Mouse (Mus musculus) adrenal gland (tissue): Measurements from ENCODE around the gene Terb1.

Experiments used
- intact Hi-C: fragments of 180-260 bp; cut with DNase I; formaldehyde crosslinking; loops from one replicate; pipeline ENCODE4 v1.15.1; 2025

Gene Terb1

DNA sequence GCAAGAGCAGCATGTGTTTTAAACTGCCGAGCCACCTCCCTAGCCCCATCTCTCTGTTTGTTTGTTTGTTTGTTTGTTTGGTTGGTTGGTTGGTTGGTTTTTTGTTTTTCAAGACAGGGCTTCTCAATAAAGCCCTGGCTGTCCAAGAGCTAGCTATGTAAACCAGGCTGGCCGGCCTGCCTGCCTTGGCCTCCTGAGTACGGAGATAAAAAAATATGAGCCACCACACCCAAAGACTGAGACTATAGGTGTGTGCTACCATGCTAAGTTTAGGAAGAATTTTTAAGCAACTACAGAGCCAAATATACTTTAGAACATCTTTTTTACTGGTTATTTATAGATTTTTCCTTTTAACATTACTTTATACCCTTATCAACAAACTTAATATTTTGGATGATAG lies 57.5 kb downstream of the Terb1 start:
- intact Hi-C loops, result no loop called here

- intact Hi-C loops, result no loop called here
These were observed 60.9 kb downstream of the Terb1 start for GRCm38 (mm10) chr8:104448796-104449195.

GRCm38 (mm10) chr8:104446016-104446415 lies 63.7 kb downstream of the Terb1 start:
- intact Hi-C loops, result no loop called here

DNA sequence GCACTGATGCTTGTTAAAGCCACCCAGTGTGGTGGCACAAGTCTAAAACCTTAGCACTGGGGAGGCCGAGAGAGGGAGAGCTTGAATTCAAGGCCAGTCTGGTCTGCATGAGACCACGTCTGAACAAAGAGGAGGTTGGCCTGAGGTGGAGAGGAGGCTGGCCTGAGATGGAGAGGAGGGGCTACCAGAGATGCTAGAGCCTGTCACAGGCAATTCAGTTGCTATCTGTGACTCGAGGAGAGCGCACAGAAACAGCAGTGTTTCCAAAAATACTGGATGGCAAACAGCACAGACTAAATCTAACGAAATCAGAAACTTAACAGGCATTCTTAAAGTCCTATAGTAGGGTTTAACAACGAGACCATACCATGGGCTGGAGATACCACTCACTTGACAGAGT lies 64.5 kb downstream of the Terb1 start:
- intact Hi-C loops, result no loop called here

DNA sequence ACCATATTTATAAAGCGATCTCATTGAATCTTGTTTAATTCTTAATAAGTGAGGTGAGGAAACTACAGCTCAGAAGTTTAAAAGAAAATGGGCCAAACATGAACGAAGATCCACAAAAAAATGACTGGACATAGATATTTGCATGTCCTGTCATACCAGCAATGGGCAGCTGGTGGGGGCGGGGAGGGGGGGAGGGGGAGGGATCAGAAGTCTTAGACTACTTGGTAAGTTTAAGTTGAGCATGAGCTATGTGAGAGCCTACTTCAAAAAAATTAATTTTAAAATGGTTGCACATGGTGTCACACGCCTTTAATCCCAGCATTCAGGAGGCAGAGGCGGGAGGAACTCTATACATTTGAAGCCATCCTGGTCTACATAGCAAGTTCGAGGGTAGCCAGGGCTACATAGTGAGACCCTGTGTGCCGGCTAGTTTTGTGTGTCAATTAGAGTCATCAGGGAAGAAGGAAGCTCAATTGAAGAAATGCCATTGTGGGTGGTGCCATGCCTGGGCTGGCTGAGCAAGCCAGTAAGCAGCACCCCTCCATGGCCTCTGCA lies 66.5 kb downstream of the Terb1 start:
- intact Hi-C loops, result loop anchor here (2.0 kb wide), 1 partner anchor 98 kb away; no protein-coding TSS in a partner anchor

DNA sequence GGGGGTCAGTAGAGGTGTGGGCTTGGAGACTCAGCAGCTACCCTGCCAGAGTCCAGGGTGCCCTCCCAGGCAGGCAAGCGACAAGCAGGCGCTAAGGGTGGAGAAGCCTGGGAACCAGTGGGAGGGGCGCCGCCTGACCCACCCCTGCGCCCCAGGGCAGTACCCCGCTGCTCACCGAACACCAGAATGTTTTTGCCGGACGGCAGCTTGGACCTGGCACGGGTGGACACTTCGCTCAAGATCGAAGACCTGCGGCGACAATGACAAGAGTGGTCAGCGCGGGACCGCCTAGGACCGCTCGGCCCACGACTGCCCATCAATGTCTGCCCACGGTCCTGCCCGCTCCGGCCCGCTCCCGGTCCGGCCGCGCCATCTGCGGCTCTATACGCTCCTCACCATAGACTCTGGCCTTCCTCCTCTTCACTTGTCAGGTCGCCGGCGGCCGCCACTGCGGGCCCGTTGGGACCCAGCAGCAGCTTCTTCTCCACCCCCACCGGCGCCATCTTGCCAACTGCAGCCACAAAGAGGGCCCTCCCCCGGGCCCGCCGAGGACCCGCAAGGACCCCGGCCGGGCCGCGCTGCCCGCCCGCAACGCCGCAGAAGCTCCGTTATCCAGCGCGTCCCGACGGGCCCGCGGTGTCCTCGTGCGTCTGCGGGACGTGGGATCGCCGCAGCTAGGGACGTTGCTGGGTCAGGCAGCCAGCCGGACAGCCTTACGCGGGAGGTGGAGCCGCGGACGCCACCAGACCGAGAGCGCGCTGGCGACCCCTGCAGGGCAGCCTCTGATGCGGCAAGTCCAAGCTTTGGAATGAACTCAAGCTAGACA lies 67.2 kb downstream of the Terb1 start, which contains the start of gene Dync1li2:
Gene Dync1li2 (minus strand): TSS at position 749 of the 826 bp plus-strand sequence.
- intact Hi-C loops, result loop anchor here (2.0 kb wide), 1 partner anchor 98 kb away; no protein-coding TSS in a partner anchor

DNA sequence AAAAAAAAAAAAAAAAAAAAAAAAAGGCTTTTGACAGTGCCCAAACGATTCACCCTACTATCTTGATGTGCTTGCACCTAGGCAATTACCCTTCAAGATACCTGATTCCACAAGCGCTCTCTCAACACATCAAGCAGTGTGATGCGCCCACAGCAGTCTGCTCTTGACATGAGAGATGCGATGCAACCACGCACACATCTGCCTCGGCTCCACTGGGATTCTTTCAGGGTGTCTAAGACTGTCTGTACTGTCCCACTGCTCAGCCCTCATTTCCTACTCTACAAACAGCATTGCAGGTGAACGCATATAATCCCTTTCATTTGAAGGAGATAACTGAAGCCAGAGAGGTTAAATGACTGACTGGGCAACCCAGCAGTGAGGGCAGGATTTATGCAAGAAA lies 68.1 kb downstream of the Terb1 start:
- intact Hi-C loops, result loop anchor here (2.0 kb wide), 1 partner anchor 97 kb away; no protein-coding TSS in a partner anchor

DNA sequence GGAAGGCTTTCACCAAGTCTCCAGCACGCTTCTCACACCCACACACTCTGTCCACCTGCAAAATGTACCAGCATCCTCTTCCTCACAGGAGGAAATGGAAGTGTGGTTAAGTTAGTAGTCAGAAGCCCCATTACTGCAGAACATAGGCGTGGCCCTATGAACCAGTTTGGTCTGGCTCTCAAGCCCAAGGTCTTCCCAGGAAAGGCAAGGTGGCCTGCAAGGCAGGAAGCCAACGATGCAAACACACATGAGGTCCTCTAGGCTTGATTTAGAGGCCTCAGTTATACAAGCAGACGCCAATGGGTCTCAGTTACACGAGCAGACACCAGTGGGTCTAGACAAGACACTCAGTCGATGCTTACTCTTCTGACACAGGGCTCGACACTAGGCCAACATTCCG lies 70.2 kb downstream of the Terb1 start:
- intact Hi-C loops, result loop anchor here (10.0 kb wide), 1 partner anchor 185 kb away; the partner anchor contains the start of gene Cklf

- intact Hi-C loops, result loop anchor here (10.0 kb wide), 1 partner anchor 183 kb away; the partner anchor contains the start of gene Cklf
These were observed 72.1 kb downstream of the Terb1 start for GRCm38 (mm10) chr8:104437494-104438135.

GRCm38 (mm10) chr8:104436591-104436990 lies 73.1 kb downstream of the Terb1 start:
- intact Hi-C loops, result loop anchor here (10.0 kb wide), 1 partner anchor 182 kb away; the partner anchor contains the start of gene Cklf

DNA sequence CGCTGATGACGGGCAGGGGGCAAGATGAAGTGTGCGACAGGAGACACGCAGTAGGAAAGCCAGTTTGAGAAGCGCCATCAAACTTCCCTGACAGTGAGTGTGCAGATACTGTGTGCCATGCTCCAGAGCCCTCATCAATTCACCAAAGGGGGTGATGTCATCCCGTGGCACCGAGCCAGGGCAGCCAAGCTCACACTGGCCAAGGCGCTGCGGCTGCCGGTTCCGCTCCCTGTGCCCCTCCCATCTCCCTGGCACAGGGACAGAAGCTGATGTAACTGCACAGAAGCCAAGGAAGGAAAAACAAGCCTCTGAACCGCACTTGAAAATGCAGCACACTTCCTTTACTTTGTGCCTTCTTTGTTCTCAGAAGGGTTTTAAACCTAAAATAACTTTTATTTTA lies 73.7 kb downstream of the Terb1 start:
- intact Hi-C loops, result loop anchor here (10.0 kb wide), 1 partner anchor 181 kb away; the partner anchor contains the start of gene Cklf

DNA sequence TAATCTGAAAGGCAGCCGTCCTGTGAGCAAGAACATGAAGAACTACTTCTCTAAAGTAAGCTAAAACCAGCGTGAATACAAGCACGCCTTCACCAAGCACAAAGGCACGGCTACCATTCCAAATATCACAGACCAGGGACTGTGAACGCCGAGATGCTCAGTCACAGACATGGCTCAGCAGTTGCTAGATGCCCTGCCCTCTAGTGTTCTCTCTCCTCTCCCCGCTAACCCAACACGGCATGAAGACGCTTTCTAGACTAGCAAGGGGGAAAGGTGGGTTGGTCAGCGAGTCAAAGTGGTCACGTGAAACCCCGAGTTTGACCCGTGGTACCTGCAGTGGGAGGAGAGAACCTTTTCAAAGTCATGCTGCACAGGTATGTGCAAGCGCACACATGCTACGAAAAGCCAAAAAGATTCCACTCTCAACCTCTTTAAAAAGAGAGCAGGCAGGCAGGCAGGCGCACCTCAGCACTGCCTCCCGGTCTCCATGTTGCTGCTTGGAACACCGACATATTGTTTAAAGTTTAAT lies 74.8 kb downstream of the Terb1 start:
- intact Hi-C loops, result loop anchor here (5.0 to 10.0 kb wide), 2 partner anchors 38 to 180 kb away; partner anchors contain the start of genes Cklf and Cmtm4

GRCm38 (mm10) chr8:104434275-104434674 lies 75.4 kb downstream of the Terb1 start:
- intact Hi-C loops, result loop anchor here (5.0 to 10.0 kb wide), 2 partner anchors 37 to 179 kb away; partner anchors contain the start of genes Cklf and Cmtm4

DNA sequence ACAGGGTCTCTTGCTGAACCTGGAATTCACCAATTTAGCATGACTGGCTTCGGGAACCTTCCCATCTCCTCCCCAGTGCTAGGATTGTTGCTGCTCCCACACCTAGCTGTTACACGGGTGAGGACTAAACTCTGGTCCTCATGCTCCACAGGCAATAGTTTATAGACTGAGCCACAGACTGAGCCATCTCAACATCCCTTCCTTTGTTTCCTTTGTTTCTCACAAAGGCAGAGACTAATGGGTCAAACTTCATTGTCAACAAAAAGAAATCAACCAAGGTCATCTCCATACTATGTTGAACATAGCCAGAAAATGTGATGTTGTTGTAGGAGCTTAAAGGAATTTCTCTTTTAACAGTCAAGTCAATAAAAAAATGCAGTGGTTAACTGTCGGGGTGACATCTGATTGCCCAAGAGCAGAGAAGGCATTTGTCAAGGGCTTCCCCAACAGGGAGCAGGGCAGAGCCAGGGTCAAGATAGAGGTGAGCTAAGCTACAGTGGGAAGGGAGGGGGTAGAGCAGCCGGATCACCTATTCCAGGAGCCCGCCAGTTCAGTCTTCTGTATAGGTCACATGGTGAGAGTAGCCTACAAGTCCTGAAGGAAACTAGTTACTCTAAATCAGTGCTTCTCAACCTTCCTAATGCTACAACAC lies 76.4 kb downstream of the Terb1 start:
- intact Hi-C loops, result loop anchor here (5.0 to 10.0 kb wide), 2 partner anchors 36 to 179 kb away; partner anchors contain the start of genes Cklf and Cmtm4

GRCm38 (mm10) chr8:104432656-104433055 lies 77.1 kb downstream of the Terb1 start:
- intact Hi-C loops, result loop anchor here (5.0 to 10.0 kb wide), 2 partner anchors 35 to 178 kb away; partner anchors contain the start of genes Cklf and Cmtm4

- intact Hi-C loops, result loop anchor here (5.0 to 10.0 kb wide), 2 partner anchors 33 to 175 kb away; partner anchors contain the start of genes Cklf and Cmtm4
These were observed 79.5 kb downstream of the Terb1 start for GRCm38 (mm10) chr8:104430230-104430629.

DNA sequence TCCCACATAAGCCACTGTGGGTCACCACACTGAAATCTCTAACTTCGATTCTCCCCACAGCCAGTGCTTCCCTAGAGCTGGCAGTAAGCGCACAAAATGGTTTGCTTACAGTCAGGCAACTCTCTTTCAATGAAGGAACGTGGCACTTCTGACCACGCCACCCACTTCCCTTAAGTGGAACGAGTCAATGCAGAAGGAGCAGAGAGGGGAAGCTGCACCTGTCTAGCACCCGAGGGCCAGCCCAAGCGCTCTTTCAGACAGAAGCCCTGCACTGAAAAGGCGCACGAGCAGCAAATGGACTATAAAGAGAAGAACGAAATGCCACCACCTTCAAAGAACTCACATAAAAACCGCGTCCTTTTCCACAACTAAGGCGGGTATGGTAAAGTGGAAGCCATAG lies 82.0 kb downstream of the Terb1 start:
- intact Hi-C loops, result no loop called here

GRCm38 (mm10) chr8:104422313-104422712 lies 87.4 kb downstream of the Terb1 start:
- intact Hi-C loops, result no loop called here

DNA sequence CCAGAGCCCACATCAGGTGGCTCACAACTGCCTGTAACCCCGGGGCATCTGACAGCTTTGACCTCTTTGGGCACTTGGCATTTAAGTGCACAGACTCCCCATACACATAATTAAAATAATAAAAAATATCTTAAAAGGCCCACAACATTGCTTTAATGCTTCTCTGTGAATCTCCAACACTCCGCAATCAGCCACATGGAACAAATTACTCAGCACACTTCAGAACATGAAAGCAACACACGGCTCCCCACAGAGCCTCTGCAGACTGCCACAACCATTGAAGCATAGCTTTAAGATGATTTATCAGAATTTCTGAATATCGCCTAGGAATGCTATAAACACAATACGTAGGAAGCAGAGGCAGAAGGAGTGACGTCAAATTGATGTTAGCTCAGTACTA lies 93.7 kb downstream of the Terb1 start:
- intact Hi-C loops, result no loop called here

DNA sequence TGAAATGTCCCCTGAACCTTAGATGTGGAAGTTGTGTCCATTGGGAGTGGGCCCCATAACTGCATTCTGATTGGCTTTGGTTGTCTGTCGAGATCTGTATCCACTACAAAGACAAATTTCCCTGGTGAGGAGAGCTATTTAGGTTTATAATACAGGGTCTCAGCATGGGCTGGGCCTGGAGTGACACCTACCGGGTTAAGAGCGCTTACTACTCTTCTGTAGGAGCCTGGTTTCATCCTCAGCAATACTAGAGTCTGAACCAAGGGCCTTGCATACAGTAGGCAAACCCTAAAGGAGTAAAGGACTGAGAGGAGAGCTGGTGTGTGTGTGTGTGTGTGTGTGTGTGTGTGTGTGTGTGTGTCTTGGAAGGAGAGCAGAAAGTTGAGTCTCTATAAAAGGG lies 95.5 kb downstream of the Terb1 start:
- intact Hi-C loops, result no loop called here
